9 mouse cellular contexts compared by ENCODE assay signal in genomic region chr3:145651978-145652321, GRCm38 (mm10). TPM values are rescaled to one million over a fixed set of nuclear protein-coding genes. Genes with fewer than 3 reads are reported as not detected.
DNase-seq lines count a peak whose midpoint lies in the region; ATAC-seq and TF ChIP-seq lines count a peak whose summit lies in the region.
"Had no signal": no experiment of that assay in that cellular context is flagged by ENCODE, and none has a peak within 500 bp of the region (broad histone marks: within the 10 kb centered on the region; RNA-seq: fewer than 3 reads in every experiment).

No protein-coding gene starts in this region.

- no peak for TF ChIP-seq POLR2A in ES-Bruce4 (IDR thresholded peaks at IDR 0.05; ENCODE audit: insufficient read depth, low read length)

- no peak for TF ChIP-seq CTCF in ES-Bruce4 (IDR thresholded peaks at IDR 0.05; ENCODE audit: low read depth, low read length)

- DNase-seq in heart, adult 18-20 months: no peak
- DNase-seq in hindbrain, embryonic 10.5 days (ENCODE audit: low spot score): no peak
- DNase-seq in c-Kit-positive CD71-positive TER-119-positive erythroid progenitor cells, embryonic 14.5 days (ENCODE audit: low spot score): no peak
- no peak for DNase-seq in thymus, adult 18-20 months
- DNase-seq in cerebellum, postnatal 10 days: no peak
- DNase-seq: kidney, adult 8-10 months had no signal

- ATAC-seq in heart, embryonic 14.5 days (ENCODE audit: insufficient number of reproducible peaks, insufficient read depth, low FRiP score, low read depth): no peak
- no peak for ATAC-seq in midbrain, embryonic 13.5 days

- peaks cover 31 to 52% of the 10 kb centered on the region in 2 experiments for H3K4me1 ChIP-seq in heart, embryonic 14.5 days (ENCODE audit: control insufficient read depth in 2 of 2, insufficient read depth in 2 of 2, low read length in 2 of 2)
- peaks cover 3% of the 10 kb centered on the region for H3K4me1 ChIP-seq in ES-Bruce4 (ENCODE audit: control insufficient read depth, insufficient read depth, low read length)
- peaks cover 72% of the 10 kb centered on the region for H3K4me1 ChIP-seq in hindbrain, embryonic 10.5 days (replicated peaks)
- peaks cover 62% of the 10 kb centered on the region for H3K4me1 ChIP-seq in midbrain, embryonic 13.5 days (replicated peaks)

- no peak for TF ChIP-seq EP300 in ES-Bruce4 (IDR thresholded peaks at IDR 0.05; ENCODE audit: insufficient read depth, low read depth, low read length)

- H3K27ac ChIP-seq in heart, embryonic 14.5 days (replicated peaks in 1 of 2; ENCODE audit: control insufficient read depth in 1 of 2, insufficient read depth in 1 of 2, low read depth in 2 of 2, low read length in 2 of 2): peak overlapping the region; percentile 91 to 96
- no peak overlapping the region for H3K27ac ChIP-seq in ES-Bruce4 (ENCODE audit: insufficient read depth, low read length)
- peak overlapping the region; percentile 81 for H3K27ac ChIP-seq in hindbrain, embryonic 10.5 days
- H3K27ac ChIP-seq in midbrain, embryonic 13.5 days: no peak overlapping the region

- peak overlapping the region; percentile 69 to 78 for H3K4me3 ChIP-seq in heart, embryonic 14.5 days (ENCODE audit: control insufficient read depth in 1 of 2, insufficient read depth in 1 of 2, low read depth in 1 of 2, low read length in 2 of 2)
- H3K4me3 ChIP-seq in ES-Bruce4 (ENCODE audit: low read depth, low read length): peak overlapping the region; percentile 44; the same call in 1 of the 2 replicates
- peak overlapping the region; percentile 72 for H3K4me3 ChIP-seq in hindbrain, embryonic 10.5 days
- H3K4me3 ChIP-seq in midbrain, embryonic 13.5 days (replicated peaks): peak overlapping the region; percentile 12; the same call in 1 of the 2 replicates

- peaks cover 17% of the 10 kb centered on the region for H3K36me3 ChIP-seq in heart, embryonic 14.5 days (ENCODE audit: control insufficient read depth, insufficient read depth, low read length)
- H3K36me3 ChIP-seq in ES-Bruce4 (ENCODE audit: control insufficient read depth, insufficient read depth, low read length, poor library complexity, severe bottlenecking): peaks cover 10% of the 10 kb centered on the region
- H3K36me3 ChIP-seq in hindbrain, embryonic 10.5 days: peaks cover 7% of the 10 kb centered on the region; the same call in 1 of the 2 replicates
- no peaks in the 10 kb centered on the region for H3K36me3 ChIP-seq in midbrain, embryonic 13.5 days

- WGBS in heart, embryonic 14.5 days: 2% methylated on average over 10 of the region's 10 CpGs
- WGBS in hindbrain, embryonic 10.5 days: under 1% methylated on average over 10 of the region's 10 CpGs
- 3% methylated on average over 10 of the region's 10 CpGs for WGBS in midbrain, embryonic 13.5 days

- peak overlapping the region; percentile 77 for H3K4me2 ChIP-seq in heart, embryonic 14.5 days (ENCODE audit: low read length)
- H3K4me2 ChIP-seq in midbrain, embryonic 13.5 days (replicated peaks): peak overlapping the region; percentile 91

- peak overlapping the region; percentile 94 for H3K9ac ChIP-seq in heart, embryonic 14.5 days (ENCODE audit: low read length)
- no peak overlapping the region for H3K9ac ChIP-seq in ES-Bruce4 (ENCODE audit: low read depth, poor library complexity, severe bottlenecking)
- no peak overlapping the region; the same call in 1 of the 2 replicates for H3K9ac ChIP-seq in midbrain, embryonic 13.5 days (replicated peaks)

- no peaks in the 10 kb centered on the region for H3K27me3 ChIP-seq in heart, embryonic 14.5 days (ENCODE audit: control insufficient read depth, insufficient read depth, low read length)
- H3K27me3 ChIP-seq in ES-Bruce4 (ENCODE audit: control insufficient read depth, insufficient read depth, low read length, poor library complexity, severe bottlenecking): no peaks in the 10 kb centered on the region
- H3K27me3 ChIP-seq in hindbrain, embryonic 10.5 days (ENCODE audit: insufficient read depth, poor library complexity, severe bottlenecking): peaks cover 57% of the 10 kb centered on the region
- H3K27me3 ChIP-seq in midbrain, embryonic 13.5 days: peaks cover 76% of the 10 kb centered on the region

- no peaks in the 10 kb centered on the region for H3K9me3 ChIP-seq in heart, embryonic 14.5 days (ENCODE audit: control insufficient read depth, low read length)
- no peaks in the 10 kb centered on the region for H3K9me3 ChIP-seq in ES-Bruce4 (replicated peaks; ENCODE audit: control insufficient read depth, insufficient read depth, low read length, poor library complexity, severe bottlenecking)
- no peaks in the 10 kb centered on the region for H3K9me3 ChIP-seq in hindbrain, embryonic 10.5 days
- H3K9me3 ChIP-seq in midbrain, embryonic 13.5 days: no peaks in the 10 kb centered on the region

RNA-seq across cellular contexts. Expression of gene Ccn1, which starts 2.2 kb away (rescaled TPM):
- polyA plus RNA-seq in heart, embryonic 14.5 days (2014; fragmentation: Nextera tagmentation; extraction: Ambion mirVana): 29.4 and 42.7 TPM in 2 replicates
- 10 to 100 TPM; 77.5 to 83.7 TPM for total RNA-seq in heart, adult 18-20 months (2021)
- polyA plus RNA-seq in ES-Bruce4 (2011; ENCODE audit: insufficient read depth, insufficient read length, low read depth, missing spikeins): 204 and 217 TPM in 2 replicates
- polyA plus RNA-seq in hindbrain, embryonic 10.5 days (2016; fragmentation: Nextera tagmentation; extraction: Ambion mirVana): 42.9 and 43.4 TPM in 2 replicates
- 8.5 and 10.2 TPM in 2 replicates for polyA plus RNA-seq in midbrain, embryonic 13.5 days (2015; fragmentation: Nextera tagmentation; extraction: Ambion mirVana)

Comparison
In these comparisons a context has a peak if more than half of its experiments do, and no peak if none do; other contexts are left out.
1. H3K27ac ChIP-seq: peak in heart, embryonic 14.5 days (2 of 2) and hindbrain, embryonic 10.5 days (single experiment); none in ES-Bruce4 (single experiment) and midbrain, embryonic 13.5 days (single experiment).
2. H3K4me3 ChIP-seq: peak in every context shown above with its lines; median percentile 74 in heart, embryonic 14.5 days; 72 in hindbrain, embryonic 10.5 days; 44 in ES-Bruce4; 12 in midbrain, embryonic 13.5 days.